Mouse (Mus musculus): Measurements from ENCODE around the gene Adamts17. TPM values are rescaled to one million over a fixed set of nuclear protein-coding genes. Genes with fewer than 3 reads are reported as not detected.

The Adamts17 gene
- polyA plus RNA-seq, 1 experiment from 2014 or later = 2.6 TPM

DNA sequence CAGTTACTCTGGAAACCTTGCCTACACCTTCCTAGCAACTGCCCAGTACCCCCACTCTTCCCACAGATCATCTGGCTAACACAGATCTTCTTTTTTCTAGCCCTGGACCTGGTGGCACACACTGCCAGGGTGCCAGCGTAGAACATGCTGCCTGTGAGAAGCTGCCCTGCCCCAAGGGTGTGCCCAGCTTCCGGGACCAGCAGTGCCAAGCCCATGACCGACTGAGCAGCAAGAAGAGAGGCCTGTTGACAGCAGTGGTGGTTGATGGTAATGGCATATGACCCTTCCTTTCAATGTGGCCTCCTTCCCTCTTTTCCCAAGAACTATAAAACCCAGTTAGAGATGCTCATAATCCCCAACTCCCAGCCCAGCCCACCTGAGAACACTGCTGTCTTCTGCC, 202.2 kb downstream of the Adamts17 start:
- Histone ChIP-seq H3K27me3 (ENCODE audit: control insufficient read depth, insufficient read depth, low read length) (no peaks in the 10 kb centered on the region), H3K9me3 (ENCODE audit: control insufficient read depth, low read length) (no peaks in the 10 kb centered on the region), H3K4me2 (ENCODE audit: low read length) (no peak overlapping the region), H3K36me3 (ENCODE audit: control insufficient read depth, insufficient read depth, low read length) (no peaks in the 10 kb centered on the region), H3K27ac (replicated peaks; ENCODE audit: low read depth, low read length) (no peak overlapping the region), H3K4me3 (replicated peaks; ENCODE audit: low read depth, low read length) (no peak overlapping the region), H3K4me1 (ENCODE audit: control insufficient read depth, insufficient read depth, low read length) (no peaks in the 10 kb centered on the region), H3K9ac (replicated peaks; ENCODE audit: low read length) (no peak overlapping the region)
- no peak for ATAC-seq (ENCODE audit: low FRiP score, low TSS enrichment)
- 92% methylated on average over 3 of the region's 3 CpGs for WGBS
- DNase-seq = no peak

DNA sequence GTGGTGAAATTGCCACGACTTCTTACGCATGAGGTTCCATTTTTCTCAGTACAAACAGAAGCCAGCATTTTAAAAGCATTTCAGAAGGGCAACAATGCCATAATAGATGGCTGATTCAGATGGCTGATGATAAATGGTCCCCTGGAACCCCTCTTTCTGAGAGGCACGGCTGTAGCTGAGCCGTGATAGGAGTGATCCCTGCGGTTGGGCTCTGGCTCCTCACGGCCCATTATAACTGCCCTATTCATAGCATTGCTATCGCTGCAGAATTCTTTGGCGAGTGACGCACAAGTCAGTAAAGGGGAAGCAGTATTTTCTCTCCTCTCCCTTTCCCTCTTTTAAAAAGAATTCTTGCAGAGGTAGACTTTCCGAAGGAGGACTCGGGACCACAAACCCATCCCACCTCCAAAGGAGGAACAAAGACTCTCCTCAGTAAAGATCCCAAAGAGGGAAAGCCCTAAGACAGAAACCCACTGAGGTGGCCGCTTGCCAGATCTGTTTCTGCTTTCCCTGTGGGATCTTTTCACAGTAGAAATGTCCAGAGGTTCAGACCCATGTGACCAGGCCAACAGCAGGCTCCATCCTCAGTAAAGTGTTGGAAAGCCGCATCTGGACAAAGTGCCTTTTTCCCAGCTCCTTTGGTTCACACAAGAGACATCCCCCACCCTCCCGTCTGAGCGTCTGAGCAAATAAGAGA, 204.7 kb downstream of the Adamts17 start:
- Histone ChIP-seq H3K4me3 (replicated peaks; ENCODE audit: low read depth, low read length) (no peak overlapping the region), H3K4me1 (ENCODE audit: control insufficient read depth, insufficient read depth, low read length) (no peaks in the 10 kb centered on the region), H3K27ac (replicated peaks; ENCODE audit: low read depth, low read length) (no peak overlapping the region), H3K36me3 (ENCODE audit: control insufficient read depth, insufficient read depth, low read length) (no peaks in the 10 kb centered on the region), H3K27me3 (ENCODE audit: control insufficient read depth, insufficient read depth, low read length) (no peaks in the 10 kb centered on the region), H3K9me3 (ENCODE audit: control insufficient read depth, low read length) (no peaks in the 10 kb centered on the region), H3K4me2 (ENCODE audit: low read length) (no peak overlapping the region), H3K9ac (replicated peaks; ENCODE audit: low read length) (no peak overlapping the region)
- WGBS = 89% methylated on average over 15 of the region's 15 CpGs
- no peak for DNase-seq
- ATAC-seq (ENCODE audit: low FRiP score, low TSS enrichment) = no peak

DNA sequence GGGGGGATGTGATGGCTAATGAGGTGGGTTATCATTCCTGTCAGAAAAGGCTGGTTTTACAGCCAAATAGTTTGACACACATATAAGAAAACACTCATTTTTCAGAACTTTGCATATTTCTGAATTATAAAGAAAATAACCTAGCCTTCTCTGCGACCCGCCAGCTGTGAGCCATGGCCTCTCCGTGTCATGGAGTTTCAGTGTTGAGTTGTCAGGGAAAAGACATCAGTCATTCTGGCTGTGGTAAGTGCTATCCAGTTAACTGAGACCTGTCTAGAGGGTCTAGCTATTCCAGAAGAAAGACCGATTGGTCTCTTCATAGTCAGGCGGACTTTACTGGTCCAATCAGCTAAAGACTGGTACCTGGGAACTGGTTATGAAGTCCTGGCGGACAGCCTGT, 205.7 kb downstream of the Adamts17 start:
- ATAC-seq (ENCODE audit: low FRiP score, low TSS enrichment) = no peak
- WGBS = 97% methylated on average over 6 of the region's 6 CpGs

DNA sequence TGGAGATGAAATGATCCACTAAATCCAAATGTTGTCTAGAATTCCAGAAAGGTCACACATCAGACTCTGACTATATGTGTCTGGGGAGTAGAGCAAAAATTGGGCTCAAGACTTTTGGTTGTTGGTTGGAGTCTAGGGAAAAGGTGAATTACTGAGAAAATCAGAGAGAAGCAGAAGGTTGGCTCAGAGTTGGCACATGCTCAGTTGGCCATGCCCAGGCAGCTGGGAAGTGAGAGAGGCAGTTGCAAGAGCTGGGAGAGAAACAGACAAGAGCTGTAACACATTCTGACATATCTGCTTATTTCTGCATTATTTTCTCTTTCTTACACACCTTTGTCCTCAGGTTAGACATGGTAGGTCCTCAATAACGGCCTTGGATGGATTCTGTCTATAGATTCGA, 209.7 kb downstream of the Adamts17 start:
- Histone ChIP-seq H3K9me3 (ENCODE audit: control insufficient read depth, low read length) (no peaks in the 10 kb centered on the region), H3K27ac (replicated peaks; ENCODE audit: low read depth, low read length) (no peak overlapping the region), H3K27me3 (ENCODE audit: control insufficient read depth, insufficient read depth, low read length) (no peaks in the 10 kb centered on the region), H3K4me1 (ENCODE audit: control insufficient read depth, insufficient read depth, low read length) (no peaks in the 10 kb centered on the region), H3K36me3 (ENCODE audit: control insufficient read depth, insufficient read depth, low read length) (no peaks in the 10 kb centered on the region), H3K9ac (replicated peaks; ENCODE audit: low read length) (no peak overlapping the region), H3K4me3 (replicated peaks; ENCODE audit: low read depth, low read length) (no peak overlapping the region), H3K4me2 (ENCODE audit: low read length) (no peak overlapping the region)
- ATAC-seq (ENCODE audit: low FRiP score, low TSS enrichment) (no peak), DNase-seq (no peak)
- 95% methylated on average over 2 of the region's 2 CpGs for WGBS

More for the DNA sequence above, 205.7 kb downstream of the Adamts17 start:
- no peak overlapping the region for H3K9ac ChIP-seq (replicated peaks; ENCODE audit: low read length)
- no peaks in the 10 kb centered on the region for H3K36me3 ChIP-seq (ENCODE audit: control insufficient read depth, insufficient read depth, low read length)
- H3K27ac ChIP-seq (replicated peaks; ENCODE audit: low read depth, low read length) = no peak overlapping the region
- no peaks in the 10 kb centered on the region for H3K9me3 ChIP-seq (ENCODE audit: control insufficient read depth, low read length)
- no peaks in the 10 kb centered on the region for H3K4me1 ChIP-seq (ENCODE audit: control insufficient read depth, insufficient read depth, low read length)
- no peaks in the 10 kb centered on the region for H3K27me3 ChIP-seq (ENCODE audit: control insufficient read depth, insufficient read depth, low read length)
- DNase-seq = no peak
- H3K4me2 ChIP-seq (ENCODE audit: low read length) = no peak overlapping the region
- no peak overlapping the region for H3K4me3 ChIP-seq (replicated peaks; ENCODE audit: low read depth, low read length)

DNA sequence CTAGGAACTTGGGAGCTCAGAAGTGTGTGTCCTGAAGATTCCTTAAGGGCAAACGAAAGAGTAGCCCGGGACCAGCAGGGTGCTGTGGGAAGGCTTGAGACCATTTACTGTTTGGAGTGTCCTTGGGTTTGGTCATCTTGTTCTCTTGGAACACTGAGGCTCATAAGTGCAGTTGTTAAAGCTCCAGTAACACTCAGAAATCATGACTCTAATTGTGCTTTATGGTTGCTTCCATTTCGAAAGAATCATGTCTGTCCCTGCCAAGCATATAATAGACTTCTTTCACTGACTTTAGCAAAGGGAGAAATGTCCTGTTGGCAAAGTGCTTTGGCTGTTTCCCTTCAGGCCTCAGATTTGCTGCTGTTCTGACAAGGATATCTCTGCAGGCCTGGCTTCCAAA, 210.9 kb downstream of the Adamts17 start:
- no peak for ATAC-seq (ENCODE audit: low FRiP score, low TSS enrichment)
- Histone ChIP-seq H3K4me1 (ENCODE audit: control insufficient read depth, insufficient read depth, low read length) (no peaks in the 10 kb centered on the region), H3K27ac (replicated peaks; ENCODE audit: low read depth, low read length) (no peak overlapping the region), H3K27me3 (ENCODE audit: control insufficient read depth, insufficient read depth, low read length) (no peaks in the 10 kb centered on the region), H3K4me3 (replicated peaks; ENCODE audit: low read depth, low read length) (no peak overlapping the region), H3K36me3 (ENCODE audit: control insufficient read depth, insufficient read depth, low read length) (no peaks in the 10 kb centered on the region), H3K4me2 (ENCODE audit: low read length) (no peak overlapping the region), H3K9ac (replicated peaks; ENCODE audit: low read length) (no peak overlapping the region), H3K9me3 (ENCODE audit: control insufficient read depth, low read length) (no peaks in the 10 kb centered on the region)
- 94% methylated on average over 3 of the region's 3 CpGs for WGBS
- no peak for DNase-seq

DNA sequence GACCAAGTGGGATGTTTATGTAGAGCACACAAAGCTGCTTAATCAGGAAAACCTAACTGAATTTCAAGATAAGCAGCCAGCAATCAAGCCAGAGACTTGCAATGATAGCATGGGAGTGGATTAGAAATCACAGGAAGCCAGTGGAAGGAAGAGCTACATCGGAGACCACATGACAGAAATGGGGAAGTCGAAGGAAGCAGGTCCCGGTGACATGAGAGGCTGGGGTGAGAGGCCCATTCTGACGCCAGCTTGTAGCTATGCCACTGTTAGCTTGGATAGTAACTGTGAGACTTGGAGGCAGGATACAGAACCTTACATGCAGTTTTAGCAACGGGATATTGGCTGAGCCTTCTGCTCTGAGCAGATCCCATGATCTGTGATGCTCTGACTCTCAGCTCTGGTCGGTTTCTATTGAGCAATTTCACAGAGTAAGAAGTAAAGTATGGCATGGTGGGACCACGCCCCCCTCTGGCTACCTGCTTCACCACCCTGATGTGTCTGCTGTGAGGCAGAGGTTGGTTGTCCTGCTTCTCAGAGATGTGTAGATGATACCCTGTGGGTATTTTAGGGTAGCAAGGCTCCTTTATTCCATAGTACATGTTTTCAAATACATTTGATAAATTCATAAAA, 211.7 kb downstream of the Adamts17 start:
- ATAC-seq (ENCODE audit: low FRiP score, low TSS enrichment) (no peak), DNase-seq (no peak)
- Histone ChIP-seq H3K9me3 (ENCODE audit: control insufficient read depth, low read length) (no peaks in the 10 kb centered on the region), H3K9ac (replicated peaks; ENCODE audit: low read length) (no peak overlapping the region), H3K27me3 (ENCODE audit: control insufficient read depth, insufficient read depth, low read length) (no peaks in the 10 kb centered on the region), H3K4me3 (replicated peaks; ENCODE audit: low read depth, low read length) (no peak overlapping the region), H3K4me2 (ENCODE audit: low read length) (no peak overlapping the region), H3K27ac (replicated peaks; ENCODE audit: low read depth, low read length) (no peak overlapping the region), H3K4me1 (ENCODE audit: control insufficient read depth, insufficient read depth, low read length) (no peaks in the 10 kb centered on the region), H3K36me3 (ENCODE audit: control insufficient read depth, insufficient read depth, low read length) (no peaks in the 10 kb centered on the region)
- 90% methylated on average over 7 of the region's 7 CpGs for WGBS

DNA sequence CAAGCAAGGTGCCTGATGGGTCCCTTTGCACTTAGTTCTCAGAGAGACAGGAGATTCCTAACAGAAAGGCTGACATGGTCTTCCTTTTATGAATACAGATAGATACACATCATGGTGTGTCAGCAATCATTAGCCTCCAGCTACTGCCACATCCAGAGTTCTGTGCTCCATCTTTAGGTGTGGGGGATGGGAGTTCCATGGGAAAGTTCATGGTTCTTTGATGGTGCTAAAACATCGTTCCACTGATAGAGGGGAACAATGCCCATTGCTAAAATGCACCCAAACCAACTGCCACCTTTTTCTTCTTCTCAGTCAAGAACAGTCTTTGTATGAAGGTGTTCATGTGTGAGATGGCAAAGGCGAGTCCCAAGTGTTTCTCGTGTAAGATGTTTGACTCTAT, 215.3 kb downstream of the Adamts17 start:
- WGBS = 91% methylated on average over 3 of the region's 3 CpGs
- DNase-seq (no peak), ATAC-seq (ENCODE audit: low FRiP score, low TSS enrichment) (no peak)

DNA sequence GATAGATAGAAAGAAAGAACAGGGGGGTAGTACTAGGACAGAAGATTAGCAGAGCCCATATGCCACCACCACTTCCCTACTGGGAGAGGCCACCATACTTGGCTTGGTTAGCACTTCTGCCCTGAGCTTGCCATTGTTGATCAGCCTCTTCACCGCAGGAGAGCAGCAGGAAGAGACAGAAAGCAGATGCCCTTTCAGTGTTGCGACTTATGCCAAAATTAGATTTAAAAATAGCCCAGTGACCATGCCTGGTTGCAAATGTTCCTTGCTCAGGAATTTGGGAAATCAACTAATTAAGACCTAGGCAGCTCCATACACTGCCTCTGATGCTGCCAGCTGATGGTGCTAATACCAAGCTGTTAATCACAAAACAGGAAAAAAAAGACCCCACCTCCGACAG, 216.0 kb downstream of the Adamts17 start:
- Histone ChIP-seq H3K27ac (replicated peaks; ENCODE audit: low read depth, low read length) (no peak overlapping the region), H3K4me1 (ENCODE audit: control insufficient read depth, insufficient read depth, low read length) (no peaks in the 10 kb centered on the region), H3K27me3 (ENCODE audit: control insufficient read depth, insufficient read depth, low read length) (no peaks in the 10 kb centered on the region), H3K36me3 (ENCODE audit: control insufficient read depth, insufficient read depth, low read length) (no peaks in the 10 kb centered on the region), H3K9ac (replicated peaks; ENCODE audit: low read length) (no peak overlapping the region), H3K4me3 (replicated peaks; ENCODE audit: low read depth, low read length) (no peak overlapping the region), H3K4me2 (ENCODE audit: low read length) (no peak overlapping the region), H3K9me3 (ENCODE audit: control insufficient read depth, low read length) (no peaks in the 10 kb centered on the region)
- DNase-seq = no peak
- no peak for ATAC-seq (ENCODE audit: low FRiP score, low TSS enrichment)
- 72% methylated on average over 3 of the region's 3 CpGs for WGBS

More for the DNA sequence above, 215.3 kb downstream of the Adamts17 start:
- Histone ChIP-seq H3K36me3 (ENCODE audit: control insufficient read depth, insufficient read depth, low read length) (no peaks in the 10 kb centered on the region), H3K9ac (replicated peaks; ENCODE audit: low read length) (no peak overlapping the region), H3K4me3 (replicated peaks; ENCODE audit: low read depth, low read length) (no peak overlapping the region), H3K9me3 (ENCODE audit: control insufficient read depth, low read length) (no peaks in the 10 kb centered on the region), H3K27me3 (ENCODE audit: control insufficient read depth, insufficient read depth, low read length) (no peaks in the 10 kb centered on the region), H3K27ac (replicated peaks; ENCODE audit: low read depth, low read length) (no peak overlapping the region), H3K4me2 (ENCODE audit: low read length) (no peak overlapping the region), H3K4me1 (ENCODE audit: control insufficient read depth, insufficient read depth, low read length) (no peaks in the 10 kb centered on the region)

DNA sequence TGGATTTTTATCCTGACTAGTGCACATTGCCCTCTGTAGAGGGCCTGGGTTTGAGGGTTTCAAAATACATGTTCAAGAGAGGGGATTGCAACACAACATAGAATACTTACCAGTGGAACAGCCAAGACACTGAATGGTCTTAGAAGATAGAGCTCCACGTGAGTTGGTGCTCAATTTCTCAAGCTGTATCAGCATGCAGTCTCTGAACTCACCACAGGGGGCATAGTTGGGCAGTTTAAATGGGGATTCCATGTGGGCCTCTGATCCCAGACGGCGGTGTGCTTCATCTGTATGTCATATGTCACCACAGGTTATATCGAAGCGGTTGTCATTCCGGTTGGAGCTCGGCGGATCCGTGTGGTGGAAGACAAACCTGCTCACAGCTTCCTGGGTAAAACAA, 222.2 kb downstream of the Adamts17 start:
- Histone ChIP-seq H3K27ac (replicated peaks; ENCODE audit: low read depth, low read length) (no peak overlapping the region), H3K4me1 (ENCODE audit: control insufficient read depth, insufficient read depth, low read length) (no peaks in the 10 kb centered on the region), H3K9ac (replicated peaks; ENCODE audit: low read length) (no peak overlapping the region), H3K4me2 (ENCODE audit: low read length) (no peak overlapping the region), H3K4me3 (replicated peaks; ENCODE audit: low read depth, low read length) (no peak overlapping the region), H3K9me3 (ENCODE audit: control insufficient read depth, low read length) (no peaks in the 10 kb centered on the region), H3K27me3 (ENCODE audit: control insufficient read depth, insufficient read depth, low read length) (no peaks in the 10 kb centered on the region), H3K36me3 (ENCODE audit: control insufficient read depth, insufficient read depth, low read length) (no peaks in the 10 kb centered on the region)
- DNase-seq (peak; percentile 48), ATAC-seq (ENCODE audit: low FRiP score, low TSS enrichment) (no peak)
- 81% methylated on average over 9 of the region's 9 CpGs for WGBS
